Mouse (Mus musculus): ENCODE results near the gene Rab19. TPM values are rescaled to one million over a fixed set of nuclear protein-coding genes. Genes with fewer than 3 reads are reported as not detected.
"Not testable (repeated sequence)": the region's sequence is repeated elsewhere in the genome, so short reads cannot be mapped to it uniquely, and the experiment has no call there.

Gene Rab19
- total RNA-seq (2021) = not detected
- long read RNA-seq, experiment 1 = 0 reads
- long read RNA-seq, experiment 2 = 0 reads

GRCm38 (mm10) chr6:39381125-39381880, at the start of gene Rab19:
Gene Rab19 (plus strand): TSS chr6:39381175.
- Histone ChIP-seq H3K27ac (no peak within 1 kb of the TSS), H3K4me3 (peak within 1 kb of the TSS; percentile 43)
- TF ChIP-seq CTCF (conservative IDR thresholded peaks at IDR 0.05) = no peak
- no peak for DNase-seq (ENCODE audit: low spot score in 2 of 2)

- H3K4me3 ChIP-seq = no peak overlapping the region
- no peak for TF ChIP-seq CTCF (conservative IDR thresholded peaks at IDR 0.05)
- no peak overlapping the region for H3K27ac ChIP-seq
- DNase-seq (ENCODE audit: low spot score in 2 of 2) = no peak
These were observed 48.8 kb upstream of the Rab19 start for GRCm38 (mm10) chr6:39331998-39332700.

GRCm38 (mm10) chr6:39334224-39334623, 46.8 kb upstream of the Rab19 start:
- H3K27ac ChIP-seq = no peak overlapping the region
- DNase-seq (ENCODE audit: low spot score in 2 of 2) = peak; percentile 26 to 53
- TF ChIP-seq CTCF (conservative IDR thresholded peaks at IDR 0.05) = no peak
- no peak overlapping the region for H3K4me3 ChIP-seq

- Histone ChIP-seq H3K27ac (no peak overlapping the region), H3K4me3 (no peak overlapping the region)
- no peak for DNase-seq (ENCODE audit: low spot score in 2 of 2)
- peak; percentile 27 for TF ChIP-seq CTCF (conservative IDR thresholded peaks at IDR 0.05)
These were observed 46.1 kb upstream of the Rab19 start for GRCm38 (mm10) chr6:39334873-39335272.

- DNase-seq (ENCODE audit: low spot score in 2 of 2) = no peak
- Histone ChIP-seq H3K27ac (no peak overlapping the region), H3K4me3 (no peak overlapping the region)
- no peak for TF ChIP-seq CTCF (conservative IDR thresholded peaks at IDR 0.05)
These were observed 42.6 kb upstream of the Rab19 start for GRCm38 (mm10) chr6:39338359-39338758.

- Histone ChIP-seq H3K27ac (no peak overlapping the region), H3K4me3 (no peak overlapping the region)
- no peak for TF ChIP-seq CTCF (conservative IDR thresholded peaks at IDR 0.05)
- no peak for DNase-seq (ENCODE audit: low spot score in 2 of 2)
These were observed 39.2 kb upstream of the Rab19 start for GRCm38 (mm10) chr6:39341798-39342197.

GRCm38 (mm10) chr6:39344020-39344419, 37.0 kb upstream of the Rab19 start:
- Histone ChIP-seq H3K4me3 (no peak overlapping the region), H3K27ac (no peak overlapping the region)
- DNase-seq (ENCODE audit: low spot score in 2 of 2) = peak; percentile 71 to 89
- peak; percentile 98 for TF ChIP-seq CTCF (conservative IDR thresholded peaks at IDR 0.05)

GRCm38 (mm10) chr6:39345430-39345829, 35.5 kb upstream of the Rab19 start:
- DNase-seq (ENCODE audit: low spot score in 2 of 2) = no peak
- TF ChIP-seq CTCF (conservative IDR thresholded peaks at IDR 0.05) = no peak
- Histone ChIP-seq H3K4me3 (no peak overlapping the region), H3K27ac (no peak overlapping the region)

- Histone ChIP-seq H3K4me3 (no peak overlapping the region), H3K27ac (peak overlapping the region; percentile 70)
- TF ChIP-seq CTCF (conservative IDR thresholded peaks at IDR 0.05) = no peak
- DNase-seq (ENCODE audit: low spot score in 2 of 2) = no peak
These were observed 33.9 kb upstream of the Rab19 start for GRCm38 (mm10) chr6:39346991-39347501.

GRCm38 (mm10) chr6:39347880-39348814, 32.8 kb upstream of the Rab19 start:
- Histone ChIP-seq H3K27ac (peak overlapping the region; percentile 70), H3K4me3 (no peak overlapping the region)
- TF ChIP-seq CTCF (conservative IDR thresholded peaks at IDR 0.05) = peak; percentile 54
- DNase-seq (ENCODE audit: low spot score in 2 of 2) = no peak

GRCm38 (mm10) chr6:39348946-39349345, 32.0 kb upstream of the Rab19 start:
- TF ChIP-seq CTCF (conservative IDR thresholded peaks at IDR 0.05) = no peak
- no peak for DNase-seq (ENCODE audit: low spot score in 2 of 2)
- Histone ChIP-seq H3K27ac (peak overlapping the region; percentile 57; the same call in 1 of the 2 replicates), H3K4me3 (no peak overlapping the region)

- not testable (repeated sequence) for DNase-seq (ENCODE audit: low spot score in 2 of 2); H3K27ac ChIP-seq; H3K4me3 ChIP-seq
These were observed 21.8 kb upstream of the Rab19 start for GRCm38 (mm10) chr6:39359207-39359606.
